Mouse (Mus musculus): Measurements from ENCODE around the gene Paqr9. TPM values are rescaled to one million over a fixed set of nuclear protein-coding genes. Genes with fewer than 3 reads are reported as not detected.
A peak's percentile ranks its signal among the peaks of the same experiment; 100 is the strongest.

Gene Paqr9
- polyA plus RNA-seq, 1 experiment from 2014 or later: 0.16 TPM

DNA sequence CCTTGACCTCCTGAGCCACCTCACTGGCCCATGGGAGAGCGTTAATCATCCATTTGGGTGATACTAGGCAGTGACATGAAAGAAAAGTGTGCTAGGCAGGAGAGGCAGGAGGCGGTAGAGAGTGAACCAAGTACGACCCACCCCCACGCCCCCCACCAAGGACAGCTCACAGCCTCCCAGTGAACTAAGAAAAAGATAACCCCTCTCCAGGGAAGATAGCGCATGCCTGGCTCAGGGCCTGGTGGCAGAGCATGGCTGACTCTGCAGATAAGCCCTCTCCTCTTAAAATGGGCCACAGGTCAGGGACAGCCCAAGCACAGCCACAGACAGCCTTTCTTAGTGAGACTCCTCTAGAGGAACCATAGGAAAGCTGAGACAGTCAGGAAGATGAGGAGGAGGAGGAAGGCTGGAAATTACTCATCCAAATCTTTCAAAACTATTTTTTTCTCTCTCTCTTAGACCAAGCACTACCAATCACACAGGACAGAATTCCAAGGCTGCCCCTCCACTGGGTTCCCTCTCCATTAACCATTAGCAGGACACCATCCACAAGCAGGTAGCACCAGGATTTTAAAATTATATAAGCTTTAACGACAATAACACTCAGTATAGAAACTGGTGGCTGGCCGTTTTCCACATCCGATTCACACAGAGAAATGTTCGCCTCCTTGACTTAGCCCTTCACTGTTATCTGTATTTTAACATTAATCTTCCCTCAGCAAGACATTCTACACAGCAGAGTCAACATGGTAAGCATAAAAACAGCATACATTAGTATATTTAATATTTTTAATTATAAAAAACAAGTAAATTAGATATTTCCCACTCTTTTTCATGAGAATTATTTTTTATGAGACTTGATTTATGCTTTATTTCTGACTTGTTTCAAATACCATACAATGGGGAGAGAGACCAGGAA, 8.3 kb upstream of the Paqr9 start:
- H3K27ac ChIP-seq (replicated peaks): no peak overlapping the region
- 81% methylated on average over 9 of the region's 9 CpGs for WGBS

GRCm38 (mm10) chr9:95552175-95552705, 7.2 kb upstream of the Paqr9 start:
- 0 out of 2 replicates have a peak, but pooled peaks cover 4% of the 10 kb centered on the region for H3K4me1 ChIP-seq
- H3K36me3 ChIP-seq (replicated peaks): no peaks in the 10 kb centered on the region
- no peaks in the 10 kb centered on the region for H3K9me3 ChIP-seq
- H3K27ac ChIP-seq (replicated peaks): no peak overlapping the region
- H3K27me3 ChIP-seq (replicated peaks; ENCODE audit: low read depth, poor library complexity, severe bottlenecking): peaks cover 47% of the 10 kb centered on the region
- no peak for DNase-seq (ENCODE audit: low spot score)
- no peak overlapping the region for H3K4me3 ChIP-seq
- WGBS: 75% methylated on average over 10 of the region's 10 CpGs

More for the DNA sequence above, 8.3 kb upstream of the Paqr9 start:
- no peaks in the 10 kb centered on the region for H3K9me3 ChIP-seq
- H3K27me3 ChIP-seq (replicated peaks; ENCODE audit: low read depth, poor library complexity, severe bottlenecking): peaks cover 36% of the 10 kb centered on the region
- no peak for DNase-seq (ENCODE audit: low spot score)
- H3K36me3 ChIP-seq (replicated peaks): no peaks in the 10 kb centered on the region
- H3K4me3 ChIP-seq: no peak overlapping the region
- 0 out of 2 replicates have a peak, but pooled peaks cover 4% of the 10 kb centered on the region for H3K4me1 ChIP-seq

DNA sequence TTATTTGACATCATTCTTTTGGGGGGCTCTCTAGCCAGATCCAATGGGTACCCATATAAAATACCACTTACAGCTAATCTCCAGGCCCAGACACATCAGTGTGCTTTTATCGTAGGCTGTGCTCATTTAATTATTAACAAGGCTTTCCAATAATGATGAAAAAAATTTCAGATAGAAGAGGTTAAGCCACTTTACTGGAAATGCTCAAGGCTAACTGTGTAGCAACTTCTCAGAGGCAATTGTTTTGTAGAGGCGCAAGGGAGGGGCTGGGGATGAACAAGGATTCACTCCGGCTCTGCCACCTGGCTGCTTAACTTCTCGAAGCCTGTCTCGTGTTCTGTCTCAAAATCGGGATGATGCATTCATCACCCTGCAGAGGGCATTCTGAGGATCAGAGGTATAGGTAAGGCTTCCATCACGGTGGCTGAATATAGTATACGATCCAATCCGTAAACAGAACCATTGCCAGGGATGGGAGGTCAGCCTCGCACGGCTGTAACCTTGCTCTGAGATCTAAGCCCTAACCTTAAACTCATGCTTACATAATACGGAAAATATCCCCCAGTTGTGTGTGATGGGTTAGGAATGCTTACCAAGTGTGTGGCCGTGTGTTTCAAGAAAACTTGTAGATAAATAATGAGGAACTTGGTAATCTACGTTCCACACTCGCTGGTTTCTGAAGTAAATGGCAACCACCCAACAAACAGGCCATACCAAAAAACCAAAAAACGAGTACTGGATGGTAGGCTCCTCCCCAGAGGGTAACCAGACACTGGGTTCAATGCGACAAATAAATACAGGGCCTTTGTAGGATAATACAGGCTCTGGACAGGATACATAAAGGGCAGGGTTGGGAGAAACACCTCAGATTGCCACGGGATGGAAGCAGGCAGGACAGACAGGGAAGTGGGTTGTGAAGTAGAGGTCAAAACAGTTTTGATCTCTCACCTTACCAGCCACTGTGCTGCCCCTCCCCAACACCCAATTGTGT, 4.9 kb upstream of the Paqr9 start:
- H3K27me3 ChIP-seq (replicated peaks; ENCODE audit: low read depth, poor library complexity, severe bottlenecking): peaks cover 70% of the 10 kb centered on the region
- WGBS: 84% methylated on average over 18 of the region's 18 CpGs

GRCm38 (mm10) chr9:95555233-95555740, 4.2 kb upstream of the Paqr9 start:
- H3K27ac ChIP-seq (replicated peaks): no peak overlapping the region
- H3K9me3 ChIP-seq: no peaks in the 10 kb centered on the region
- no peak for DNase-seq (ENCODE audit: low spot score)
- H3K4me1 ChIP-seq: peaks cover 16% of the 10 kb centered on the region
- H3K4me3 ChIP-seq: no peak overlapping the region
- H3K36me3 ChIP-seq (replicated peaks): no peaks in the 10 kb centered on the region
- H3K27me3 ChIP-seq (replicated peaks; ENCODE audit: low read depth, poor library complexity, severe bottlenecking): peaks cover 74% of the 10 kb centered on the region
- 61% methylated on average over 5 of the region's 5 CpGs for WGBS

More for the DNA sequence above, 4.9 kb upstream of the Paqr9 start:
- peaks cover 10% of the 10 kb centered on the region for H3K4me1 ChIP-seq
- H3K9me3 ChIP-seq: no peaks in the 10 kb centered on the region
- H3K4me3 ChIP-seq: no peak overlapping the region
- H3K27ac ChIP-seq (replicated peaks): no peak overlapping the region
- DNase-seq (ENCODE audit: low spot score): no peak
- no peaks in the 10 kb centered on the region for H3K36me3 ChIP-seq (replicated peaks)

- no peak for DNase-seq (ENCODE audit: low spot score)
- no peaks in the 10 kb centered on the region for H3K36me3 ChIP-seq (replicated peaks)
- peaks cover 77% of the 10 kb centered on the region for H3K27me3 ChIP-seq (replicated peaks; ENCODE audit: low read depth, poor library complexity, severe bottlenecking)
- 91% methylated on average over 4 of the region's 4 CpGs for WGBS
- no peaks in the 10 kb centered on the region for H3K9me3 ChIP-seq
- H3K4me3 ChIP-seq: no peak overlapping the region
- H3K27ac ChIP-seq (replicated peaks): no peak overlapping the region
- peaks cover 19% of the 10 kb centered on the region for H3K4me1 ChIP-seq
Measured at GRCm38 (mm10) chr9:95556067-95556512, 3.4 kb upstream of the Paqr9 start.

DNA sequence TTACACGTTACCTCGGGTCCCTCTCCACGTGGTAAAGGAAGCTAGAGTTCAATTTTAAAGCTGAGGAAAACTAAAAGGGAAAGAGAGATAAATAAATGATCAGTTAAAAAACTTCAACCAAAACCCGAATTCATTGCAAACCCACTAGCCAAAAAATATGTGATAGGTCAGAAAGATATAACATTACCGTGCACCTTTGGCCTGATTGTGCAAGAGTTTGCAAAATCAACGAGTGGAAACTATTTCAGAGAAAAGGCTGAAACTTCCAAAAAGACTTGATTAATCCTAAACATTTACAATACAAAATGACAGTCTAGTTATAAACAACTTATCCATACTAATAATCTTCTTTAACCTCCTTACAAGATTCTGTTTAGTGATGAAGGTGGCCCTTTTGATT, 1.7 kb upstream of the Paqr9 start:
- Histone ChIP-seq H3K9me3 (no peaks in the 10 kb centered on the region), H3K4me3 (no peak overlapping the region), H3K4me1 (peaks cover 16% of the 10 kb centered on the region), H3K36me3 (replicated peaks) (no peaks in the 10 kb centered on the region), H3K27me3 (replicated peaks; ENCODE audit: low read depth, poor library complexity, severe bottlenecking) (peaks cover 93% of the 10 kb centered on the region), H3K27ac (replicated peaks) (no peak overlapping the region)
- WGBS: 70% methylated on average over 6 of the region's 6 CpGs
- DNase-seq (ENCODE audit: low spot score): no peak

- peak overlapping the region; percentile 69 for H3K4me3 ChIP-seq
- H3K4me1 ChIP-seq: peaks cover 16% of the 10 kb centered on the region
- no peak overlapping the region for H3K27ac ChIP-seq (replicated peaks)
- 15% methylated on average over 11 of the region's 11 CpGs for WGBS
- H3K27me3 ChIP-seq (replicated peaks; ENCODE audit: low read depth, poor library complexity, severe bottlenecking): peaks cover 98% of the 10 kb centered on the region
- H3K36me3 ChIP-seq (replicated peaks): no peaks in the 10 kb centered on the region
- DNase-seq (ENCODE audit: low spot score): no peak
- H3K9me3 ChIP-seq: no peaks in the 10 kb centered on the region
Measured at GRCm38 (mm10) chr9:95558726-95559058, 765 bp upstream of the Paqr9 start.

DNA sequence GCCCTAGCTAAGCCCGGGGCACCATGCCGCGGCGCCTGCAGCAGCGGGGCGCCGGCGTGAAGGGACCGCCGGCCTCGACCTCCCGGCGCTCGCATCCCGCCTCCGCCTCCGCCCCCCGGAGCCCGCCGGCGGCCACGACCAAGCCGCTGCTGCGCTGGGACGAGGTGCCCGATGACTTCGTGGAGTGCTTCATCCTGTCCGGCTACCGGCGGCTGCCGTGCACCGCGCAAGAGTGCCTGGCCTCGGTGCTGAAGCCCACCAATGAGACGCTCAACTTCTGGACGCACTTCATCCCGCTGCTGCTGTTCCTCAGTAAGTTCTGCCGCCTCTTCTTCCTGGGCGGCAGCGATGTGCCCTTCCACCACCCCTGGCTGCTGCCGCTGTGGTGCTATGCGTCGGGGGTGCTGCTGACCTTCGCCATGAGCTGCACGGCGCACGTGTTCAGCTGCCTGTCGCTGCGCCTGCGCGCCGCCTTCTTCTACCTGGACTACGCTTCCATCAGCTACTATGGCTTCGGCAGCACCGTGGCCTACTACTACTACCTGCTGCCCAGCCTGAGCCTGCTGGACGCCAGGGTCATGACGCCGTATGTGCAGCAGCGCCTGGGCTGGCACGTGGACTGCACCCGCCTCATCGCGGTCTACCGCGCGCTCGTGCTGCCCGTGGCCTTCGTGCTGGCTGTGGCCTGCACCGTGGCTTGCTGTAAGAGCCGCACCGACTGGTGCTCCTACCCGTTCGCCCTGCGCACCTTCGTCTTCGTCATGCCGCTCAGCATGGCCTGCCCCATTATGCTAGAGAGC, 679 bp downstream of the Paqr9 start:
- DNase-seq (ENCODE audit: low spot score): peak; percentile 69
- Histone ChIP-seq H3K27ac (replicated peaks) (peak overlapping the region; percentile 73), H3K4me1 (peaks cover 16% of the 10 kb centered on the region), H3K4me3 (peak overlapping the region; percentile 69), H3K9me3 (no peaks in the 10 kb centered on the region), H3K36me3 (replicated peaks) (no peaks in the 10 kb centered on the region), H3K27me3 (replicated peaks; ENCODE audit: low read depth, poor library complexity, severe bottlenecking) (peaks cover 100% of the 10 kb centered on the region)
- WGBS: 13% methylated on average over 78 of the region's 78 CpGs

GRCm38 (mm10) chr9:95564047-95564446, 4.6 kb downstream of the Paqr9 start:
- Histone ChIP-seq H3K27me3 (replicated peaks; ENCODE audit: low read depth, poor library complexity, severe bottlenecking) (peaks cover 75% of the 10 kb centered on the region), H3K36me3 (replicated peaks) (no peaks in the 10 kb centered on the region), H3K4me1 (peaks cover 15% of the 10 kb centered on the region), H3K4me3 (no peak overlapping the region), H3K27ac (replicated peaks) (no peak overlapping the region), H3K9me3 (no peaks in the 10 kb centered on the region)
- 78% methylated on average over 4 of the region's 4 CpGs for WGBS
- no peak for DNase-seq (ENCODE audit: low spot score)

DNA sequence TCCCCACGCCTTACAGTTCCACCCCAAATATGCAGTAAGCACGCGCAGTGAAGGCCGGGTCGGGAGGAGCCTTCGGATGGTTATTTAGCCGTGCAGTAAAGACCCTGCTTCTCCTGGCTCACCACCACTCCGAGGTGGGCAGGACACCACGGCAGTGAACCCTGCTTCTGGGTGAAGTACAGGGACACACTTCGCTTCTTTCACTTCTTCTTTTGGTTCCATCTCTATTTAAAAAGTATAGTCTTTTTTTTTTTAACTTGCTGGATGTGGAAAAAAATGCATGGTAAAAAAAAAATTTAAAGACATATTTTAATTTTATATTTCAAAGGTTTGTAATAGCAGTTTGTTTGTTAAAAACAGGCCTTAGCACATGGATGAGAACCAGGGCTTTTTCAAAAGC, 6.9 kb downstream of the Paqr9 start:
- H3K27me3 ChIP-seq (replicated peaks; ENCODE audit: low read depth, poor library complexity, severe bottlenecking): peaks cover 51% of the 10 kb centered on the region
- no peak overlapping the region for H3K4me3 ChIP-seq
- WGBS: 87% methylated on average over 10 of the region's 10 CpGs
- H3K27ac ChIP-seq (replicated peaks): no peak overlapping the region
- no peaks in the 10 kb centered on the region for H3K36me3 ChIP-seq (replicated peaks)
- H3K9me3 ChIP-seq: no peaks in the 10 kb centered on the region
- DNase-seq (ENCODE audit: low spot score): no peak
- 0 out of 2 replicates have a peak, but pooled peaks cover 3% of the 10 kb centered on the region for H3K4me1 ChIP-seq

DNA sequence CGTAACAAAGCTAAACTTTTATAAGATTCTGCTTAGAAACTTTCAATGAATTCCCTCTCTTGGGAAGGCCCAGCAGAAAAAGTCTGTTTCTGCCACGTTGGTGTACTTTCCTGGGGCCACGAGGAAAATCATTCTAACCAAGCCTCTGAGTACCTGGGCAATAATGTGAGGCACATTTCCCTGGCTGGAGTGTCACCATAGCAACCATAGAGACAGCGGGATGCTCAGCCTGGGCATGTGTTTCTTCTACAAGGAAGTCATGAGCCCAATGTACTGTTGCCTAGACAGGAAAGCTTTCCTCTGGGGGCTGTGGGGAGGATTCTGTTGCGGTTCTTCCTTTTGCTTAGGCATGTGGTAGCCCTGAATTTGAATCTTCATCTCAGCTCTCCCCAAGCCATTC, 7.5 kb downstream of the Paqr9 start:
- Histone ChIP-seq H3K27me3 (replicated peaks; ENCODE audit: low read depth, poor library complexity, severe bottlenecking) (peaks cover 46% of the 10 kb centered on the region), H3K4me1 (0 out of 2 replicates have a peak, but pooled peaks cover 3% of the 10 kb centered on the region), H3K9me3 (no peaks in the 10 kb centered on the region), H3K4me3 (no peak overlapping the region), H3K36me3 (replicated peaks) (no peaks in the 10 kb centered on the region), H3K27ac (replicated peaks) (no peak overlapping the region)
- WGBS: 64% methylated on average over 5 of the region's 5 CpGs
- DNase-seq (ENCODE audit: low spot score): no peak

Measured in embryonic facial prominence, embryonic 10.5 days (tissue).